Mouse (Mus musculus): ENCODE data around the gene Fmnl3. TPM values are rescaled to one million over a fixed set of nuclear protein-coding genes. Genes with fewer than 3 reads are reported as not detected.

Gene Fmnl3
- polyA plus RNA-seq (2014; fragmentation: Nextera tagmentation; extraction: Ambion mirVana): 14.3 and 17.0 TPM in 2 replicates

DNA sequence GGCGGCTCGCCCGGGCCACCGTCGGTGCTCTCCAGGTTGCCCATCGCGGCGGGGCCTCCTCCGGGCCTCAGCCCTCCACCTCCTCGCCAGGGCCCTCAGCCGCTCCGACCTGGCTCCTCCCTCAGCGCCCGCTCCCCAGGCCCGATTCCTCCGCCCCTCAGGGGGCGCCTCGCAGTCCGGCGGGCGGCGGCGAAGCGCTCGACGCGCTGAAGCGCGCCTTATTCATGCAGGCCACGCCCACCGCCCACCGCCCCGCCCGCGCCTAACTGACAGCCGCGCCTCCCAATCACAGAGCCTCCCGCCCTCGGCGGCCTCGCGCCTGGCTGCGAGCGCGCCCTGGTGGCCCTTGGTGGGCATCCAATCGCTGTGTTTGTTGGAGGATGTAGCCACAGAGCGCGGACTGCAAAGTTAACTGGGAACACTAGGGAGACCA, at the start of gene Fmnl3:
TSS of gene Fmnl3 (minus strand) at position 224 of the 433 bp plus-strand sequence.
- Histone ChIP-seq H3K27me3 (ENCODE audit: control insufficient read depth, insufficient read depth, low read length) (no peaks in the 10 kb centered on the region), H3K27ac (ENCODE audit: low read depth, low read length) (peak within 1 kb of the TSS; percentile 68), H3K36me3 (ENCODE audit: control insufficient read depth, insufficient read depth, low read length) (no peaks in the 10 kb centered on the region; the same call in 1 of the 2 replicates), H3K4me2 (ENCODE audit: low read depth, low read length, severe bottlenecking) (peak within 1 kb of the TSS; percentile 76), H3K9ac (ENCODE audit: low read length) (peak within 1 kb of the TSS; percentile 83), H3K4me1 (replicated peaks; ENCODE audit: control insufficient read depth, insufficient read depth, low read length) (no peaks in the 10 kb centered on the region; the same call in 1 of the 2 replicates), H3K4me3 (ENCODE audit: low read depth, low read length) (peak within 1 kb of the TSS; percentile 82), H3K9me3 (ENCODE audit: control insufficient read depth, low read length) (no peaks in the 10 kb centered on the region)
- ATAC-seq (replicated peaks; ENCODE audit: low FRiP score) (peak; percentile 95), DNase-seq (ENCODE audit: low spot score) (peak; percentile 100)
- 0% methylated on average over 44 of the region's 48 CpGs for WGBS

DNA sequence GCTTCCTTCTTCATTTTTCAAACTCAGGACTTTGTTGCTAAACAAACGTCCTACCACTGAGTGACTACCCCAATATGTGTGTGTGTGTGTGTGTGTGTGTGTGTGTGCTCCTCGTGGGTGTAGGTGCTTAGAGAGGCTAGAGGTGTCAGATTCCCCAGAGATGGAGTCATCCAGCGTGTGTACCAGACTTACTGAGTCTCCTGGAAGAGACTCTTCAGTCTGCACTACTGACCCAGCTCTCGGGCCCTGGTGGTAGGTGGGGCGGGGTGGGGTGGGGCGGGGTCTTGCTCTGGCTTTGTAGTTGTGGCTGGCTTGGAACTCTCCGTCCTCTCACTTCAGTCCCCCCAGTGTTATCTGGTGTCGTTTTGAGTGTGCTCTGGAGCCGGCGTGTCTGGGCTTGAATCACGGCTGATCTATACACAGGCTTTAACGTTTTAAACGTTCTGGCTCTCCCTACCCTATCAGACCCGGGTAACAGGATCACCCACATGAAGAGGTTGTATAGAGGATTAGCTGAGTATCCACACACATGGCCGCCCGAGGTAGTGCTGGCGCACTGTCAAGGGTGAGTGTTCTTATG, 47.5 kb upstream of the Fmnl3 start:
- no peak for DNase-seq (ENCODE audit: low spot score)

DNA sequence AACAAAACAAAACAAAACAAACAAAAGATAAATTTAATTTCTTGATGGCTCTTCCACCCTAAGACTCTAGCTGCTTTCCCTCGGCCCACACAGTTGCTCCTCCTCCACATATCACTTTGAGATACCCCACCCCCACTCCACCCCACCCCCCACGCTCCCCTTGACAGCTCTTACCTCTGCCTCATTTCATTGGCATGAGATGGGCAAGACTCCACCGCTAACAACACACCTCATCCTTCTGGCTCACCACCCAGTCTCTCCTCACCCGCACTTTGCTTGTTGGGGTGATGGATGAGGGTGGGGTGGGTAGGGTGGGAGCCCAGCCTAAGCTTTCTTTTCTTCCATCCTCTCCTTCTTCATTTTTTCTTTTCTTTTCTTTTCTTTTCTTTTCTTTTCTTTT, 46.7 kb upstream of the Fmnl3 start:
- Histone ChIP-seq H3K4me3 (ENCODE audit: low read depth, low read length) (no peak overlapping the region), H3K9me3 (ENCODE audit: control insufficient read depth, low read length) (no peaks in the 10 kb centered on the region), H3K27ac (ENCODE audit: low read depth, low read length) (no peak overlapping the region), H3K4me2 (ENCODE audit: low read depth, low read length, severe bottlenecking) (no peak overlapping the region), H3K9ac (ENCODE audit: low read length) (no peak overlapping the region), H3K4me1 (replicated peaks; ENCODE audit: control insufficient read depth, insufficient read depth, low read length) (peaks cover 7% of the 10 kb centered on the region; the same call in 1 of the 2 replicates), H3K27me3 (ENCODE audit: control insufficient read depth, insufficient read depth, low read length) (no peaks in the 10 kb centered on the region), H3K36me3 (ENCODE audit: control insufficient read depth, insufficient read depth, low read length) (no peaks in the 10 kb centered on the region)
- 34% methylated on average over 4 of the region's 4 CpGs for WGBS
- DNase-seq (ENCODE audit: low spot score): no peak
- no peak for ATAC-seq (replicated peaks; ENCODE audit: low FRiP score)

More for the DNA sequence above, 47.5 kb upstream of the Fmnl3 start:
- H3K4me3 ChIP-seq (ENCODE audit: low read depth, low read length): no peak overlapping the region
- WGBS: 50% methylated on average over 17 of the region's 17 CpGs
- ATAC-seq (replicated peaks; ENCODE audit: low FRiP score): no peak
- no peaks in the 10 kb centered on the region for H3K36me3 ChIP-seq (ENCODE audit: control insufficient read depth, insufficient read depth, low read length)
- H3K4me2 ChIP-seq (ENCODE audit: low read depth, low read length, severe bottlenecking): no peak overlapping the region
- H3K9me3 ChIP-seq (ENCODE audit: control insufficient read depth, low read length): no peaks in the 10 kb centered on the region
- H3K27ac ChIP-seq (ENCODE audit: low read depth, low read length): no peak overlapping the region
- peaks cover 7% of the 10 kb centered on the region; the same call in 1 of the 2 replicates for H3K4me1 ChIP-seq (replicated peaks; ENCODE audit: control insufficient read depth, insufficient read depth, low read length)
- H3K9ac ChIP-seq (ENCODE audit: low read length): no peak overlapping the region
- H3K27me3 ChIP-seq (ENCODE audit: control insufficient read depth, insufficient read depth, low read length): no peaks in the 10 kb centered on the region

DNA sequence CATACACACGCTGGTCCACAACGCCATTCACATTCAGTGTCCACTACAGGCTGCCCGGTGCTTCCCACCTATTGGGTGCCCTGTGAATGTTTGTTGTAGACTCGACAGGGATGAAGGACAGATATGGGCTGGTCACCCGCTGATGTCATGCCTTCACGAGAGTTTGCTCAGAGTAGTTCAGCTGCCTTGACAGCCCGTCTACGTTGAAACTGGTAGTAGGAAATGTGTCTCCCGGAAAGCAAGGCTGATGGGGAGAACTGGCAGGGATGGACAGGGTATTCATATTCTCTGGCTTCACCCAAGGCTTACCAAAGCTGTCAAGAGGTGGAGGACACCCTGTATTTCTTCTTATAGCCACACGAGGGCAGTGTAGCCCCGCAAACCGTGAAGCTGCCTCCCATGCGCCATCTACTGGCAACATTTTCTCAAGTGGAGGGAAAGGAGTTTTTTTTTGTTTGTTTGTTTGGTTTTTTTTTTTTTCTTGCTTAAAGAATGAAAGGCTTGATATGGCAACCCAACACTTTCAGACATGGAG, 46.1 kb upstream of the Fmnl3 start:
- no peaks in the 10 kb centered on the region for H3K27me3 ChIP-seq (ENCODE audit: control insufficient read depth, insufficient read depth, low read length)
- no peak overlapping the region for H3K27ac ChIP-seq (ENCODE audit: low read depth, low read length)
- DNase-seq (ENCODE audit: low spot score) (peak; percentile 87), ATAC-seq (replicated peaks; ENCODE audit: low FRiP score) (no peak; the same call in 1 of the 2 replicates)
- no peak overlapping the region for H3K9ac ChIP-seq (ENCODE audit: low read length)
- WGBS: 24% methylated on average over 13 of the region's 13 CpGs
- no peak overlapping the region for H3K4me2 ChIP-seq (ENCODE audit: low read depth, low read length, severe bottlenecking)
- no peak overlapping the region for H3K4me3 ChIP-seq (ENCODE audit: low read depth, low read length)
- H3K36me3 ChIP-seq (ENCODE audit: control insufficient read depth, insufficient read depth, low read length): no peaks in the 10 kb centered on the region
- H3K9me3 ChIP-seq (ENCODE audit: control insufficient read depth, low read length): no peaks in the 10 kb centered on the region
- peaks cover 7% of the 10 kb centered on the region; the same call in 1 of the 2 replicates for H3K4me1 ChIP-seq (replicated peaks; ENCODE audit: control insufficient read depth, insufficient read depth, low read length)

DNA sequence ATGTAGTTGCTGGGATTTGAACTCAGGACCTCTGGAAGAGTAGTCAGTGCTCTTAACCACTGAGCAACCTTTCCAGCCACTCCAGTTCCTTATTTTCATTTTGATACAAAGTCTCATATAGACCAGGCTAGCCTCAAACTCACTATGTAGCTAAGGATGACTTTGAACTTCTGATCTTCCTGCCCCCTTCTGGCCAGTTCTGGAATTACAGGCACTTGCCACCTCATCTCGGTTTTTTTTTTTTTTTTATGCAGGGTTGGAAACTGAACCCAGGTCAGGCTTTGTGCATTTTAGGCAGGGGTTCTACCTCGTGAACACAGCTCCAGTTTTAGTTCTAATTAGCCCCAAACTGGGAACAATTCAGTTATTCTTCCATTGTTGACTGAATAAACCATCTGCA, 45.5 kb upstream of the Fmnl3 start:
- H3K4me1 ChIP-seq (replicated peaks; ENCODE audit: control insufficient read depth, insufficient read depth, low read length): peaks cover 4% of the 10 kb centered on the region; the same call in 1 of the 2 replicates
- no peaks in the 10 kb centered on the region for H3K27me3 ChIP-seq (ENCODE audit: control insufficient read depth, insufficient read depth, low read length)
- H3K4me2 ChIP-seq (ENCODE audit: low read depth, low read length, severe bottlenecking): no peak overlapping the region
- WGBS: 18% methylated on average over 2 of the region's 2 CpGs
- DNase-seq (ENCODE audit: low spot score): no peak
- H3K4me3 ChIP-seq (ENCODE audit: low read depth, low read length): no peak overlapping the region
- ATAC-seq (replicated peaks; ENCODE audit: low FRiP score): no peak
- H3K9me3 ChIP-seq (ENCODE audit: control insufficient read depth, low read length): no peaks in the 10 kb centered on the region
- H3K9ac ChIP-seq (ENCODE audit: low read length): no peak overlapping the region
- H3K36me3 ChIP-seq (ENCODE audit: control insufficient read depth, insufficient read depth, low read length): no peaks in the 10 kb centered on the region
- no peak overlapping the region for H3K27ac ChIP-seq (ENCODE audit: low read depth, low read length)

DNA sequence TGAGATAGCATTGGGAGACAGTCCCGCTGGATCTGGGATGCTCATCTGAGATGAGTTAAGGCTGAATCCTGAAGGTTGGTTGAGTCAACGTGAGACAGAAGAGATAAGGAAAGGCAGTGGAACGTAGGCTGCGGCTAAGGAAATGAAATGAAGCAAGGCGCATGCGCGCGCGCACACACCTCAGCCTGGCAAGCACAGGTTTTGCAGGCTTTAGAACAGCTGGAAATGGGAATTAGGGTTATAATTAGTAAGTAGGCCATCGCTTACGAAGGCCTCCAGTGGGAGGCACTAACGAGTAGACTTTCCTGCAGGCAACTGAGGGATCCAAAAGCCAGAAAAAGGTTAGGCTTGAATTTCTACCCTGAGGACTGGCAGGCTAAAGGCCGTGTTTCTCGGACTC, 41.5 kb upstream of the Fmnl3 start:
- no peaks in the 10 kb centered on the region for H3K4me1 ChIP-seq (replicated peaks; ENCODE audit: control insufficient read depth, insufficient read depth, low read length)
- no peak overlapping the region for H3K27ac ChIP-seq (ENCODE audit: low read depth, low read length)
- no peaks in the 10 kb centered on the region for H3K27me3 ChIP-seq (ENCODE audit: control insufficient read depth, insufficient read depth, low read length)
- no peak overlapping the region for H3K9ac ChIP-seq (ENCODE audit: low read length)
- ATAC-seq (replicated peaks; ENCODE audit: low FRiP score) (no peak), DNase-seq (ENCODE audit: low spot score) (no peak)
- H3K36me3 ChIP-seq (ENCODE audit: control insufficient read depth, insufficient read depth, low read length): peaks cover 2% of the 10 kb centered on the region; the same call in 1 of the 2 replicates
- 67% methylated on average over 14 of the region's 14 CpGs for WGBS
- no peak overlapping the region for H3K4me3 ChIP-seq (ENCODE audit: low read depth, low read length)
- H3K4me2 ChIP-seq (ENCODE audit: low read depth, low read length, severe bottlenecking): no peak overlapping the region
- H3K9me3 ChIP-seq (ENCODE audit: control insufficient read depth, low read length): no peaks in the 10 kb centered on the region

DNA sequence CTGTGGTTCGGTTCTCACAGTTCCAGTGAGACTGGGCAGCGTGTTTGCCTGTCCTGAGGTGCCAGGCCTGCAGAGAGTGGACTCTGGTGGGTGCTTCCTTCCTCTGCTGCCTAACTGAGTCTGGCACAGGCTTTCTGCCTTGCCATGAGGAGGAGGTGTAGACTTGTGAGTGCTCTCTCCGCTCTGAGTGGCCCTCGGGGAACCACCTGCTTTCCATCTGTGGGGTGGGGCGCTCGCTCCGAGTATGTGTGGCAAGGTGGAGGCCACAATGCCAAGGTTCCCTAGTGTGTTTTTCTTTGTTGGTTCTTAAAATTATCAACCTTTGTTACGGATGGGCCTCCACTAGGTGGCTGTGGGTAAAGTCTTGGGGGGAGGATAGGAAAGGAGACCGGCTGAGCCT, 38.6 kb upstream of the Fmnl3 start:
- H3K27ac ChIP-seq (ENCODE audit: low read depth, low read length): no peak overlapping the region
- 93% methylated on average over 9 of the region's 9 CpGs for WGBS
- DNase-seq (ENCODE audit: low spot score): no peak
- H3K4me1 ChIP-seq (replicated peaks; ENCODE audit: control insufficient read depth, insufficient read depth, low read length): no peaks in the 10 kb centered on the region
- no peak for ATAC-seq (replicated peaks; ENCODE audit: low FRiP score)
- H3K9me3 ChIP-seq (ENCODE audit: control insufficient read depth, low read length): no peaks in the 10 kb centered on the region
- H3K27me3 ChIP-seq (ENCODE audit: control insufficient read depth, insufficient read depth, low read length): no peaks in the 10 kb centered on the region
- no peak overlapping the region for H3K9ac ChIP-seq (ENCODE audit: low read length)
- H3K36me3 ChIP-seq (ENCODE audit: control insufficient read depth, insufficient read depth, low read length): peaks cover 6% of the 10 kb centered on the region; the same call in 1 of the 2 replicates
- H3K4me2 ChIP-seq (ENCODE audit: low read depth, low read length, severe bottlenecking): no peak overlapping the region
- H3K4me3 ChIP-seq (ENCODE audit: low read depth, low read length): no peak overlapping the region

DNA sequence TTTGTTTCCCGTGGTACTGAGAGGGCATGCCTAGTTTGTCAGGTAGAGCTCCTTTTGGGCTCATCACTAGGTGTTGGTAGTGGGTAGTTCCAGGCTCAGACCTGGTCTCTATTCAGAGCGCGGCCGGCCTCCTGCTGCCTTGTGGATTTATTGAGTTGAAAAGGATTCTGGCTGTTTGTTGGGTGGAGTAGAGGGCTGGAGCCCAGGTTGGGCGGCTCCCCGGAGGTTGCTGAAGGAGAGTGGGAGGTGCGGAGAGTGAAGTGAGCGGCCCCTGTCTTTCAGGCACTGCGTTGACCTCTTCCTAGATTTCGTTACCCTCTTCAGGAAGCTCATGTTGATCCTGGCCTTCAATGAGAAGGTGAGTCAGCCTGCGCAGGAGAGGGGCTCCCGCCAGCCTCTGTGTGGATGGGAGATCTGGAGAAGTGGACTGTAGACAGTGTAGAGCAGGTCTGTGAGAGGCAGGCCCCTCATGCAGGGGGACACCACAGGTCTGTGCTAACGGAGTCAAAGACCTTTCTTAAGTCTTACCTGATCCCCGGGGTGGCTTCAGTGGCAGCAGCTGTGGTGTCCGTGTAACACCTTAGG, 36.8 kb upstream of the Fmnl3 start:
- Histone ChIP-seq H3K4me1 (replicated peaks; ENCODE audit: control insufficient read depth, insufficient read depth, low read length) (no peaks in the 10 kb centered on the region), H3K36me3 (ENCODE audit: control insufficient read depth, insufficient read depth, low read length) (peaks cover 6% of the 10 kb centered on the region; the same call in 1 of the 2 replicates), H3K4me3 (ENCODE audit: low read depth, low read length) (no peak overlapping the region), H3K4me2 (ENCODE audit: low read depth, low read length, severe bottlenecking) (no peak overlapping the region), H3K9ac (ENCODE audit: low read length) (no peak overlapping the region), H3K9me3 (ENCODE audit: control insufficient read depth, low read length) (no peaks in the 10 kb centered on the region), H3K27me3 (ENCODE audit: control insufficient read depth, insufficient read depth, low read length) (no peaks in the 10 kb centered on the region), H3K27ac (ENCODE audit: low read depth, low read length) (no peak overlapping the region)
- no peak for ATAC-seq (replicated peaks; ENCODE audit: low FRiP score)
- WGBS: 88% methylated on average over 15 of the region's 15 CpGs
- DNase-seq (ENCODE audit: low spot score): no peak
